Mouse (Mus musculus): Measurements from ENCODE around the gene Ros1. TPM values are rescaled to one million over a fixed set of nuclear protein-coding genes. Genes with fewer than 3 reads are reported as not detected.

Gene Ros1
- polyA plus RNA-seq, 1 experiment from 2014 or later = 0.03 TPM

DNA sequence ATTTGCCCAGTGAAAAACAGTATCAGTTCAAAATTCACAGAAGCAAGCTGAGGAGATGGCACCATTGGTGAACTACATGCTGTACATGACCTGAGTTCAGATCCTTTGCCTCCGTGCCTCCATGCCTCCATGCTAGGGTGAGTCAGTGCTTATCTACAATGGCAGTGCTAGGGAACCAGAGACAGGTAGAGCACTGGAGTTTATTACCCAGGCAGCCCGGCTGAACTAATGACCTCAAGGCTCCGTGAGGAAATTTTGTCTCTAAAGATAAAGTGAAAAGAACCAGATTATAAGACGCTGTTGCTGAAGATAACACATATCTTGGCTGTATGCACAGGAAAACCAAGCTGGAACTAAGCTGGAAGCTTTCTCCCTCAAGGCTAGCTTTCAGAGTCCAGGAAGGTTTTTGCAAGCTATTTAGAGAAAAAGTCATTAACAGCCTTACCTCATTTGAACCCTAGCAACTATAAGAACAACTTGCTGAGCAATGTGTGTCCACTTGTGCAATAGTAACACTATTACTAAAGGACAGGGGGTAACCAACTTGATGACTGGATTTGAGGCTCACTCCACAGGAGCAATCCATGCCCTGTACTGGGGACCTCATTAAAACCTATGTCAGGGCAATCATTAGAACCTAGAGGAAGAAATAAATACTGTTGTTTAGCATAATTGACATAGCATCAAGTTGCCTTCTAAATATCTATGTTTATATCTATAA, 61.5 kb downstream of the Ros1 start:
- Histone ChIP-seq H3K4me2 (no peak overlapping the region), H3K9ac (no peak overlapping the region), H3K27ac (no peak overlapping the region), H3K9me3 (replicated peaks) (no peaks in the 10 kb centered on the region), H3K4me1 (replicated peaks) (0 out of 2 replicates have a peak, but pooled peaks cover 5% of the 10 kb centered on the region), H3K36me3 (no peaks in the 10 kb centered on the region), H3K4me3 (replicated peaks) (no peak overlapping the region), H3K27me3 (no peaks in the 10 kb centered on the region)
- WGBS (ENCODE audit: insufficient replicate concordance) = 8% methylated on average over 4 of the region's 4 CpGs
- DNase-seq = no peak
- ATAC-seq (ENCODE audit: low read depth) = peak; percentile 39; the same call in 1 of the 2 replicates

DNA sequence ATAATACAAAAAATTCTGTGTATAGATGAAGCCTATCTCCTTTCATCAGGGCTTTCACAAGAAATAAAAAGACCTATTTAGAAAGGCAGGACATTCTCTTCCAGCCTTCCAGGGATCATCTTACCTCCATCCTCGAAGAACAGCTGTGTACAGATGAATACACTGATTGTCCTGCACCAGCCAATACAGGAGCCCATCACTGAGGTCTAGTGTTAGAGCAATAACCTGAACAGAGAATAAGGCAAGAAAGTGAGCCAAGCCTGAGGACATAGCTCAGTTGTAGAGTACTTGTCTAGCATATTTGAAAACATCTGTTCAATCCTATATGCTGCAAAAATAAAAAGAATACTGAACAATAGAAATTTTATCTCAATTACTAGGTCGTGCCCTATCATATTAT, 64.3 kb downstream of the Ros1 start:
- 42% methylated on average over 2 of the region's 2 CpGs for WGBS (ENCODE audit: insufficient replicate concordance)

DNA sequence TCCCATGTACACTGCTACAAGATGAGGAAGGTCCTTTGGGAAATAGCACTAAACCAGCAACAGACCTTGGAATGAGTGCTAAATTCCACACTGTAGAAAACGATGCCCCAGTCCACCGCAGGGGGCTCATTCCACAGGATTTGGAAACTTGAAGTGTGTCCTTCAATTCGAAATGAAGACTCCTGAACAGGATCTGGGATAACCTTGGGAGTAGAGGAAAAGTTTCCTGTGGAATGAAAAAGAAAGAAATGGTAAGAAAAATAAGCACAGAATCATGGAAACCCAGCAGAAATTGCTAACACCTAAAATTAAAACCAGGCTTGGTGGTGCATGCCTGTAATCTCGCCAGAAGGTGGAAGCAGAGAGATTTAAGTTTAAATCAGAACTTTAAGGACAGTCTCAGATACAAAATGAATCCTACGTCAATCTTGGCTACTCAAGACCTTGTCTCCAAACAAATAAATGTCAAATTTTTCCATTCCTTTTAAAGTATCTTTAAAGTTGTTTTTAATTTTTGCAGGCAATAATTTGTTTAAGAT, 66.1 kb downstream of the Ros1 start:
- 0 out of 2 replicates have a peak, but pooled peaks cover 5% of the 10 kb centered on the region for H3K4me1 ChIP-seq (replicated peaks)
- H3K9ac ChIP-seq = no peak overlapping the region
- no peak for ATAC-seq (ENCODE audit: low read depth)
- H3K9me3 ChIP-seq (replicated peaks) = no peaks in the 10 kb centered on the region
- DNase-seq = no peak
- WGBS (ENCODE audit: insufficient replicate concordance) = 40% methylated on average over 5 of the region's 5 CpGs
- no peak overlapping the region for H3K4me2 ChIP-seq
- H3K27ac ChIP-seq = no peak overlapping the region
- no peak overlapping the region for H3K4me3 ChIP-seq (replicated peaks)
- no peaks in the 10 kb centered on the region for H3K27me3 ChIP-seq
- H3K36me3 ChIP-seq = no peaks in the 10 kb centered on the region

More for the DNA sequence above, 64.3 kb downstream of the Ros1 start:
- Histone ChIP-seq H3K9me3 (replicated peaks) (no peaks in the 10 kb centered on the region), H3K4me2 (no peak overlapping the region), H3K27me3 (no peaks in the 10 kb centered on the region), H3K4me1 (replicated peaks) (0 out of 2 replicates have a peak, but pooled peaks cover 5% of the 10 kb centered on the region), H3K27ac (no peak overlapping the region), H3K9ac (no peak overlapping the region), H3K4me3 (replicated peaks) (no peak overlapping the region), H3K36me3 (no peaks in the 10 kb centered on the region)
- ATAC-seq (ENCODE audit: low read depth) (no peak), DNase-seq (no peak)

DNA sequence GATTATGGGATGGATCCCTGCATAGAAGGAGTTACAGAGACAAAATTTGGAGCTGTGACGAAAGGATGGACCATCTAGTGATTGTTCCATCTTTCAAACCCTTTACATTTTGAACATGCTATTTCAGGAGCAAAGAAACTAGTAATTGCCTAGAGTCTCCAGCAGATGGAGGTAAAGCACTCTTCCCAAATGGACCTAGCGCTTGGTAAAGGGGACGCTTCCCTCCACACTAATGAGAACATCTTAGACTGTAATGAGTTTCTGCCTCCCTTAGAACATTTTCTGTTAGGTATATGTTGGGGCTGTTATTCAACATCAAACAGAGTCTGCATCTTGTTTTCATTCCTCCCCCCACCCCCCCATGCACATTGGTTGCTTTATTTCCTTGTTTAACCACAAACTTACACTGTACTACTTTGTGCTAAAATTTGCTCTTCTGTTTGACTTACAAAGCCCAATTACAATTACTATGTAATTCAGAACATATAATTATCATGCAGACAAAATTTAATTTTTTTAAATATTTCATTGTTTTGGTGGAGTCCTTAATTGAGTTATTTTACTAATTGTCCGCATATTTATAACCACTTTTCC, 88.8 kb downstream of the Ros1 start:
- Histone ChIP-seq H3K27me3 (no peaks in the 10 kb centered on the region), H3K27ac (no peak overlapping the region), H3K4me1 (replicated peaks) (no peaks in the 10 kb centered on the region), H3K36me3 (no peaks in the 10 kb centered on the region), H3K4me3 (replicated peaks) (no peak overlapping the region), H3K9ac (no peak overlapping the region), H3K9me3 (replicated peaks) (no peaks in the 10 kb centered on the region), H3K4me2 (no peak overlapping the region)
- no peak for ATAC-seq (ENCODE audit: low read depth)
- DNase-seq = no peak
- WGBS (ENCODE audit: insufficient replicate concordance) = 32% methylated on average over 4 of the region's 4 CpGs

DNA sequence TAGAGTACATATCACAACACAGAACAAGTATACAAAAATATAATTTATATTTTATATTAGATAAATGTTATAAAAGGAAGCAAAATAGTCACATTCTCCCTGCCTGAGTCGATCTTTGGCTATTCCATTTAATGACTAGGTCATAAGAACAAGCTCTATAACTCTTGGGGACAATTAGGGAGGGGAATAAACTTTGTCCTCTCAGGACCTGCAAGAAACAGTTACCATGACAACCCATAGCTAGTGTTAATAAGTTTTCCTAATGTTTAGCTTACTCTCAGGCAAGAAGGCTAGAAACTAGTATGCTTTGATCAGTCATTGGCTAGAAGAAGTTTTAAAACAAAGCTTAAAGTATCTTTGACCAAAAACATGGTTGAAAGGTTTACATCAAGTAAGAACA, 93.8 kb downstream of the Ros1 start:
- Histone ChIP-seq H3K9ac (no peak overlapping the region), H3K36me3 (no peaks in the 10 kb centered on the region), H3K27me3 (no peaks in the 10 kb centered on the region), H3K4me2 (no peak overlapping the region), H3K4me1 (replicated peaks) (no peaks in the 10 kb centered on the region), H3K9me3 (replicated peaks) (no peaks in the 10 kb centered on the region), H3K4me3 (replicated peaks) (no peak overlapping the region), H3K27ac (no peak overlapping the region)
- ATAC-seq (ENCODE audit: low read depth) (no peak), DNase-seq (no peak)
- WGBS (ENCODE audit: insufficient replicate concordance) = 56% methylated on average over 1 of the region's 1 CpGs

DNA sequence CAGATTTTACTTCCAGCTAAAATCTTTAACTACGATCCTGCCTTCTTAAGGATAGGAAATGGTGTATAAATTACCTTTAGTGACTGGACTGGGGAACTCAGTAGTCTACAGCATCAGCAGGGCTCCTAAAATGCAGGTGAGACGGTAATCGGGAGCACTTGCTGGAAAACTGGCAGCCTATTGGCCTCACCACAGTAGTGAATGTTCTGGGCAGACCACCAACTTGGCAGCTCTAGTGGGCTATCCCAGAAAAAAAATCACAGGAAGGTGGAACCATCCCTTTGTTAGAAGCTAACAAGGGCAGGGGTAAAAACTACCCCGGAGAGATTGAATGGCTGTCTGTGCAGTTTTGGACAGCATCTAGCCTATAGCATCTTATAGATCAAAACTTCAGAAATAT, 102.9 kb downstream of the Ros1 start:
- WGBS (ENCODE audit: insufficient replicate concordance) = 71% methylated on average over 4 of the region's 4 CpGs
- no peak for DNase-seq
- no peaks in the 10 kb centered on the region for H3K4me1 ChIP-seq (replicated peaks)
- no peak overlapping the region for H3K27ac ChIP-seq
- ATAC-seq (ENCODE audit: low read depth) = no peak
- no peak overlapping the region for H3K9ac ChIP-seq
- no peaks in the 10 kb centered on the region for H3K9me3 ChIP-seq (replicated peaks)
- H3K27me3 ChIP-seq = no peaks in the 10 kb centered on the region
- no peak overlapping the region for H3K4me3 ChIP-seq (replicated peaks)
- H3K4me2 ChIP-seq = no peak overlapping the region
- no peaks in the 10 kb centered on the region for H3K36me3 ChIP-seq

DNA sequence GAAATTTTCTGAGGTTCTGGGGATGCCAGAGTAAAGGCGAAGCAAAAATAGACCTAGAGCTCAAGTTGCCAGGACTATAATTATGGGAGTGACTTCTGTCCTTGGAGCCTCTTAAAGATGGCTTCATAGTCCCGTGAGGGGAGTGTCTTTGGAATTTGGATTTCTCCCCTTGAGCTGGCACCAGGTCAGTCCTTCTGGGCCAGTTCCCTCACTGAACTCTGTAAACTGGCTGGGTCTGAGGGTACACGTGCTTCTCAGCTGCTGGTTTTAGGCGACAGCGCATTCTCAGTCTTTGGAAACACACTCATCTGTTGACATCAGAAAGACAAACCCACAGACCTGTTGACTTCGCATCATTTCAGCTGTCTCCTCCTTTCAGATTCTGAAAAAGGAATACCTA, 108.4 kb downstream of the Ros1 start:
- H3K4me3 ChIP-seq (replicated peaks) = no peak overlapping the region
- 65% methylated on average over 6 of the region's 6 CpGs for WGBS (ENCODE audit: insufficient replicate concordance)
- ATAC-seq (ENCODE audit: low read depth) (no peak), DNase-seq (no peak)
- H3K4me1 ChIP-seq (replicated peaks) = no peaks in the 10 kb centered on the region
- H3K4me2 ChIP-seq = no peak overlapping the region
- no peak overlapping the region for H3K9ac ChIP-seq
- no peaks in the 10 kb centered on the region for H3K9me3 ChIP-seq (replicated peaks)
- H3K36me3 ChIP-seq = no peaks in the 10 kb centered on the region
- no peaks in the 10 kb centered on the region for H3K27me3 ChIP-seq
- no peak overlapping the region for H3K27ac ChIP-seq

DNA sequence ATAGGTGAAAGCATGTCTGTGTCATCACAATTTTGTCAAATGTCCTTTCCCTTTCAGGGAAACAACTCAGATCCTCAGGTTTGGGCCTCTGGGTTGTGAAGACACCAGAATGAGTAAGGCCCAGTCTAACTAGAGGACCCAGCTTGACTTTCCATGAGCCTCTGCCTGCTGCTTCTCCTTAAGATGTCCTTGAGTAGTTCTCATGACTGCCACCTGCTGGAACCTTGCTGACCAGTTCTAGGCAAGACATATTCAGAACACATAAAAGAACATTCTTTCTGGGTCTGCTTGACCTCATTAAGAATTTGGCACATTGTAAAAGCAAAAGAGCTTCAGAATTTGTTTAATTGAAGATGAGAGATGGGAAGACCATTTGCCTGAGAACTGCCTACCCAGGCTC, 122.6 kb downstream of the Ros1 start:
- H3K36me3 ChIP-seq = no peaks in the 10 kb centered on the region
- no peak overlapping the region for H3K9ac ChIP-seq
- ATAC-seq (ENCODE audit: low read depth) (no peak), DNase-seq (no peak)
- H3K27me3 ChIP-seq = no peaks in the 10 kb centered on the region
- no peaks in the 10 kb centered on the region for H3K4me1 ChIP-seq (replicated peaks)
- no peak overlapping the region for H3K4me2 ChIP-seq
- no peak overlapping the region for H3K4me3 ChIP-seq (replicated peaks)
- H3K9me3 ChIP-seq (replicated peaks) = no peaks in the 10 kb centered on the region
- H3K27ac ChIP-seq = no peak overlapping the region

DNA sequence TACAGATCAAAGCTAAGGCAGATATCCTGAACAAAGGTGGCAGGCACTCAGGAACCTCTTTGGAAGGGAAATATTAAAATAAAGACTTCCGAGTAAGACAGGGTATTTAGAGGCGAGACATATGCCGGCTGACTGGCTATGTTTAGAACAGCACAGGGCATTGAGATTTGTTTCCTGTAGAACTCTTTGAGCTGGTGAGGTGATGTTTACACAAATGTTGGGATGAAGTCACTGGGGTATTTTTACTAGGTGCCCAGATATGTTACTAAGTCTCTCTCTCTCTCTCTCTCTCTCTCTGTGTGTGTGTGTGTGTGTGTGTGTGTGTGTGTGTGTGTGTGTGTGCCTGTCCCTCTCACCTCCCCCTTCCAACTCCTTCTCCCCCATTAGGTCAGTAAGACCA, 146.8 kb downstream of the Ros1 start:
- ATAC-seq (ENCODE audit: low read depth) = no peak
- 59% methylated on average over 3 of the region's 3 CpGs for WGBS (ENCODE audit: insufficient replicate concordance)
- no peak overlapping the region for H3K4me2 ChIP-seq
- H3K36me3 ChIP-seq = no peaks in the 10 kb centered on the region
- H3K4me3 ChIP-seq (replicated peaks) = no peak overlapping the region
- H3K9ac ChIP-seq = no peak overlapping the region
- no peak overlapping the region for H3K27ac ChIP-seq
- H3K4me1 ChIP-seq (replicated peaks) = no peaks in the 10 kb centered on the region
- H3K9me3 ChIP-seq (replicated peaks) = no peaks in the 10 kb centered on the region
- H3K27me3 ChIP-seq = no peaks in the 10 kb centered on the region
- DNase-seq = no peak

DNA sequence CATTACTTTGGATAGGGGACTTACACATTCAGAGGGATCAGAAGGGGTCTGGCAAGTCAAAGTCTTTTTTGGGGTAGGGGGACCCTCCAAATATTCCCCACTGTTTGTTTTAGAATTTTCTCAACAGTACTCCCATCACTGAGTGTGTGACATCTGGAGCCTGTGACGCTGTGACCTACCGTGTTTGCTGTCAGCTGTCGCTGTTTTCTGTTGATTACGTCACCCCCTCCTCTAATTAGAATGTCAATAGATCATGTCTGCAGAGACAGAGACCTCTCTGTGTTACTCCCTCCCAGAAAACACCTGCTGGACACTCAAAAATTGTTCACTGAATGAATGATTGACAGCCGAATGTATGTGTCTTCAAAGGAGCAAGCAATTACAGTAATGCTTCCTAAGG, 152.0 kb downstream of the Ros1 start:
- Histone ChIP-seq H3K9ac (no peak overlapping the region), H3K9me3 (replicated peaks) (no peaks in the 10 kb centered on the region), H3K27me3 (no peaks in the 10 kb centered on the region), H3K4me3 (replicated peaks) (no peak overlapping the region), H3K4me1 (replicated peaks) (no peaks in the 10 kb centered on the region), H3K4me2 (no peak overlapping the region), H3K36me3 (no peaks in the 10 kb centered on the region), H3K27ac (no peak overlapping the region)
- no peak for DNase-seq
- ATAC-seq (ENCODE audit: low read depth) = no peak
- 60% methylated on average over 5 of the region's 5 CpGs for WGBS (ENCODE audit: insufficient replicate concordance)

DNA sequence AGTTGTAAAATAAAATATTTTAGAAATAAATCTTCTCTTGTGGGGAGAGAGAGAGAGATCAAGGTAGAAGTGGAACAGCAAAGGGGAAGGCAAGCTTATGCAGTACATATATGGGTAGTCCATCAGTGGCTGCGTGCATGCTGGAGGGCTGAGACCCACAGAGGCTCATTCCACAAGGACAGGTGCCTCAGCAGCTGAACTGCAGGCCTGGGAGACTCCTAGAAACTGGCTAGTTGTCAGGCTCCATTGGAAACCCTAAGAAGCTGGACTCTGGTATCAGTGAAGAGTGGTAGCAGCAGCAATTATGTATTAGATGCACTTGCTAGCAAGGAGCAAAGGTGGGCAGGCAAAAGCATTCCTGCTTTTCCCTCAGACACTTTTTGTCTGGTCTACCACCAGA, 155.7 kb downstream of the Ros1 start:
- Histone ChIP-seq H3K4me2 (no peak overlapping the region), H3K36me3 (no peaks in the 10 kb centered on the region), H3K9ac (no peak overlapping the region), H3K4me1 (replicated peaks) (no peaks in the 10 kb centered on the region), H3K4me3 (replicated peaks) (no peak overlapping the region), H3K27ac (no peak overlapping the region), H3K27me3 (no peaks in the 10 kb centered on the region), H3K9me3 (replicated peaks) (no peaks in the 10 kb centered on the region)
- ATAC-seq (ENCODE audit: low read depth) (no peak), DNase-seq (no peak)
- WGBS (ENCODE audit: insufficient replicate concordance) = 35% methylated on average over 1 of the region's 1 CpGs

DNA sequence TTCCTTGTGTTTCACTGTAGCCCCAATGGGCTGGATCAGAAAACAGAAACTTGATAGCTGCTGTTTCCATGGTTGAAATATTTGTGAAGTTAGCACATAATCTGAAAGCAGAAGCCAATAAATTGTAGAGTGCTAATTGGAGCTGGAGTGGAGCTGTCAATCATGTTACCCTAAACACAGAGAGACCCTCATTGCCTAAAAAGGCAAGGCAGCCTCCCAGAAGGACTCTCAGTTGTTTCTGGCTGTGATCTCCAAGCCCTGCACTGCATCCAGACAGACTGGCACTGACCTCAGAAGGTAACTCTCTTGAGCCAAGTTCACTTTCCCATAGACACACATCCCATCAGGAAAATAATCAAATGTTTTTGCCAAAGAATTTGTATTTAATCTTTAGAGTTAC, 161.3 kb downstream of the Ros1 start:
- H3K27ac ChIP-seq = no peak overlapping the region
- no peak overlapping the region for H3K4me2 ChIP-seq
- no peaks in the 10 kb centered on the region for H3K4me1 ChIP-seq (replicated peaks)
- DNase-seq = no peak
- no peak for ATAC-seq (ENCODE audit: low read depth)
- no peaks in the 10 kb centered on the region for H3K9me3 ChIP-seq (replicated peaks)
- H3K4me3 ChIP-seq (replicated peaks) = no peak overlapping the region
- no peak overlapping the region for H3K9ac ChIP-seq
- H3K36me3 ChIP-seq = no peaks in the 10 kb centered on the region
- H3K27me3 ChIP-seq = peaks cover 20% of the 10 kb centered on the region

Measured in liver, embryonic 13.5 days (tissue).